Mouse (Mus musculus): ENCODE results near the gene Dapl1. TPM values are rescaled to one million over a fixed set of nuclear protein-coding genes. Genes with fewer than 3 reads are reported as not detected.
A peak's percentile ranks its signal among the peaks of the same experiment; 100 is the strongest.

The Dapl1 gene
- total RNA-seq, 2 experiments from 2014 or later = not detected

- no peak for DNase-seq
Measured at GRCm38 (mm10) chr2:59471051-59471948, 13.2 kb upstream of the Dapl1 start.

DNA sequence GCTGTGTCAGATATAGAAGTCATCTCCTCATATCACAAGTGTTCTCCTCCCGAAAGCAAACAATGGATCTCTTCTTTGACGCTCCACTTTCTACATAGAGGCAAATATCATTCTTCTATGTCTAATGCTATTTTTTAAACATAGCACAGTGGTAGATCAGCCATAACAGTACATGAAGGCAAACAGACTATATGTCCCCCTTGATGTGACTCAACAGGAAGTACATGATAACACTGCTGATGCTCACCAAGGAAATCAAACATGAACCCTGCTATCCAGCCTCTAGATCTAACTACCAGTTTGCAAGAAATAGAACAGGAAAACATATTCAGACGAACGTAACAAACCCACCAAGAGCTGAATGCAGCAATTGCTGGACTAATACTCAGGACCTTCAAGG is 10.1 kb upstream of the Dapl1 start:
- no peak for DNase-seq

- DNase-seq = no peak
Measured at GRCm38 (mm10) chr2:59485080-59485479, 627 bp downstream of the Dapl1 start.

DNA sequence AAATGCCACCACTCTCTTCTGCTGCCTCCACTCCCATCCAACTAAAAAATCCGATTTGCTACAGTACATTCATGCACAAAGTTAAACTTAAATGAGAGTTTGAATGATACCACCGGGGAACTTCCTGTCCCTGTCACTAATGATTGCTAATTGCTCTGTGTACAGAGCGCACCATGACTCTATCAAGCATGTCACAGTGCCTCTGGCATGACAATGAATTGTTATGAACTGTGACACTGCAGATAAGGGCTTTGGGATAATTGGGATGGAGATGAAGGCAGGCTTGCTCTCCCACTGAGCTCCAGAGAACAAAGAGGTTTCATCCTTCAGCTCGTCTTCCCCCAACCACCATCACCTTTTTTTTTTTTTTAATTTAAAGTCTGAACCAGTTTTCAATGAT is 1.2 kb downstream of the Dapl1 start:
- DNase-seq = no peak

DNA sequence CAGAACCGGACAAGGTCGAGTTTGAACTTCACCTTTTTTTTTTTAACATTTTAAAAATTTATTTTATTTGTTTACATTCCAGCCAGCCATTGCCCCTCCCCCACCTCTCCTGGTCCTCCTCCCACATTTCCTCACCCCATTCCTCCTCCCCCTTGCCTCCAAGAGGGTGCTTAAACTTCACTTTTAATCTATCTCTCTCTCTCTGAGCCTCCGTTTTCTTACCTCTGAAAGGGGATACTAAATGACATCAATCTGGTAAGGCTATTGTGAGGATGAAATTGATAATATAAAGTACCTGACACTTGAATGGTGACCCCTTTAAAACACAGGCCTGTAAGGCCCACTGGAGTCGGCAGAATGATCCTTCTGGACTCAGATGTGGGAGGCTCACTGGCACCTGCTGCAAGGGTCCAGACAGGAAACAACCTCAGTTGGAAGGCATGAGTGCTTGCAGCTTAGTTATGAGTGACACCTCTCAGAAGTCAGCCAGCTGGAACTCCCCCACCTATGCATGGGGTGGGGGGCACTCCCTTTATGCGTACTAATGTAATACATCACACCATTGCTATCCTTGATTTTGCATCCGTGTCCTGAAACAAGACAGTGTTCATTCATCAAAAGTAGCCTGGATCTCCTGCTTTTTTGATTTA is 1.9 kb downstream of the Dapl1 start:
- no peak for DNase-seq

DNA sequence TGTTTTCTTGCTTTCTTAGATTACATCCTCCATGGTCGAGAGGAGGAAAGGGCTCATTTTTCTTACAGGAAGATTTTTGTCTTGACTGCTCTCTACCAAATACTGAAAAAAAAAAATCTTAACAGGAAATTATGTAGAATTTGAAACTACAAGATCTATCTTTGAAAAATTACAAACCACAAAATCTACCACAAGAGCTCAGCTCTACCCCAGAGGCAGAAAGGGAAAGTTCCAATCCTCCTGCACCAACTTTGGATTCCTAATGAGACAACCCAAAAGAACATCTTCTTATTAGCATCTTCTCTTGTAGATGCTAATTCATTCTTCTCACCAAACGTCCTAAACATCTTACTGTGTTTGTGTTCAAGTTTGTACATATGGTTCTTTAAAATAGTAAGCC is 3.8 kb downstream of the Dapl1 start:
- DNase-seq = no peak

DNA sequence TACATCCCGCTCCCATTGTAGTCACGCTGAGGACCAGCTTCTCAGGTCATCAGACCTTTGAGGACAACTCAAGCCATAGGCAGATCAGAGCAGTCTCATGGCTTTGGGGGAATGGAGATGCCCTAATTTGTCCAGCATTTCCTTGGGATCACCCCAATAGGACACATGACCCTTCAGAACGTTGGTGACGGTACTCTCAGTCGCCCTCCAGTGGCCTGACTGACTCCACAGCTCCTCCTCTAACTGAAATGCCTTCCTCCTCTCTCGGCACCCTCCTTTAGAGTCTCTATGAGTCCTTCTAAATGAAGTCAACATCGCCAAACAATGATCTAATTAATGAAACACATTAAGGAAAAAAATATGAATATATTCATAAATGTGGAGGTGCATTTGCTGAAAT is 5.9 kb downstream of the Dapl1 start:
- DNase-seq = no peak

DNA sequence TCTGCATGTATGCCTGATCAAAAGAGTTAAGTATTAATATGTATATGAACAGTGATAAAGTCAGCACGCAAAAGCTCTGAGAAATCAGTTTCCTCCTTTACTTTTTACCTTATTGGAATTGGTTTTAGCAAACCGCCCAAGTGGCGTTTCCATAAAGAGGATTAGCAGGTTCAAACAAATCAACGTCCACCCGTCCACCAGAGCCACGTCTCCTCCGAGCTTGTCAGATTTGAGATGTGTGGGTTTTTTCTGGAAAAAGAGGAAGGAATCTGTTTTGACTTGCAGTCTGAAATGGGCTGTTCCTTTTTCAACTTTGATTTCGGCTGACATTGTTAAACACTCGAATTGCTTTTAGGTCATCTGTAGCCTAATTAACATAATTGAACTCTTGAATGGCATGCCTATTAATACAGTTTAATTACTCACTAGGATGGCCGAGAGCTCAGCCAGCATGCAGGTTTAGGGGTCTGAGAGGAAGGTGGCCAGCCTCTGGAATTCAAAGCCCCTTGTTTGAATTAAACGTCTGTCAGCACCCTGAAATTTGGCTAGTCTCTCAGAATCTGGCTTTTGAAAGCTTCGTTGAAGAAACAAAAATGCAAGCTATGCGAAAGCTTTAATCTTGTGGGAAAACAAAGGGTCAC is 9.1 kb downstream of the Dapl1 start:
- DNase-seq = no peak

DNA sequence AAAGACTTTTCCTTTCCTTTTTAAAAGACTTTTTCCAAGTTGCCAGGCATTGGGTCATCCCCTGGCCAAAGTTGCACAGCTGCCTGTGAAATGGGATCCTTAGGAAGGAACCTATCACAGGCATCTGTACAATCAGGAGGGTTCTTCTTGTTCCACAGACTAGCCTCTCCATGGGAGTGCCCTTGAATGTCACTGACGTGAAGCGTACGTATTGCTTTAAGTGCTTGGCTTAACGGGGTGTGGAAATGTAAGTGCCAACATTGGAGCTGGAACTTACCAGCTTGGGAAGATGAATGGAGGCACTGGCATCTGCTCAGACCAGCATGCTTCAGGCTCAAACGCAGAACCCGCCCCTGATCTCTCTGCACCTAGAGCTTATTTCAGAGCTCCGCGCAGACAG is 14.7 kb downstream of the Dapl1 start:
- DNase-seq = no peak

- no peak for DNase-seq
Measured at GRCm38 (mm10) chr2:59499717-59500116, 15.3 kb downstream of the Dapl1 start.

- no peak for DNase-seq
Measured at GRCm38 (mm10) chr2:59509061-59509460, 24.6 kb downstream of the Dapl1 start.

GRCm38 (mm10) chr2:59510416-59510815 is 26.0 kb downstream of the Dapl1 start:
- DNase-seq = no peak

DNA sequence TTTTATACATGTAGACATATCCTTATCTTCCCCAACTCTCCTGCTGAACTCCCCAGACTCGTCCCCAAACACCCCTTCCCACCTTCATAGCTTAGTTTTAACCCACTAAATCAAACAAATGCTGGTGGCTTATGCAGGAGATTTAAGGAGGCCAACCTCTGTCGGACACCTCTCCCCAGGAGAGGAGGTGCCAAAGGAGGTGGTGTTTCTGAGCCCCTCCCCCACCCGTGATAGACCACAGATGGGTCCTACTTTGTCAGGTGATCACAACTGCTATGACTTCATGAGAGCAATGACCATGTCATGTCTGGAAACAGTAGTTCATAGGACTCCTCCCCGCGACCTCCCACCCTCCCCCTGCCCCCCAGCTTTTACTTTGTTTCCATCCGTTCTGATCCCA is 26.4 kb downstream of the Dapl1 start:
- DNase-seq = no peak

DNA sequence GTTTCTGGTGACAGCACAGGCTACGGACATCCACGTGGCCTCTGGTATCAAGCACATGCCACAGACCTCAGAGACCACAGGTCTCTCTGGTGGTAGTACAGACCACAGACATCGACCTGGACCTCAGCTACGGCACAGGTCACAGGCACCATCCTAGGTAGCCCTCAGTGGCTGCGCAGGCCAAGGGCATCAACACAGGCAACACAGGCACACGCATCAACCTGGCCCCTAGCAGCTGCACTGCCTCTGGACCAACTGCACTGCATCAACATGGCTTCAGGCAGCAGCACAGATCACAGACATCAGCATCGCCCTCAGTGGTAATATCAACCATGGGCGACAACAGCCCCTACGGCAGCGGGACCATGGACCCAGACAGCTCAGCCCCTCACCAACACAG is 36.2 kb downstream of the Dapl1 start:
- DNase-seq = no peak

GRCm38 (mm10) chr2:59522079-59522684 is 37.7 kb downstream of the Dapl1 start:
- DNase-seq = peak; percentile 25

- no peak for DNase-seq
Measured at GRCm38 (mm10) chr2:59523526-59523925, 39.1 kb downstream of the Dapl1 start.

DNA sequence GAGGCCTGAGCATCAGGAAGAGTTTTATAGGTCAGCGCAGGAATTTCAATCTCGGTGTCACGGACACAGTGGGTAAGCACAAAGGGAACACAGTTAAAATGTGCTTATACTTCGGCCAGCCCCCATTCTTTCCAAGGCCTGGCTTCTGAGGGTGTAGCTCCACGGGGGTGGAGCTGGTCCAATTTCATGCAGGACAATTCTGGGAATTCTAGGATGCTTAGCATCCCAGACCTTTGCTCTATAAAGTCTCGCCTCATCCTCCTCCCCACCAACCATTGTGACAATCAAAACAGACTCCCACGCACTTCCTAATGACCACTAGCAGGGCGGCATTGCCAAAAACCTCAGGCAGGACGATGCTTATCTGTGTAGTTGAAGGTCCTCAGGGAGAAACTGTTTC is 42.4 kb downstream of the Dapl1 start:
- DNase-seq = peak; percentile 38

GRCm38 (mm10) chr2:59529574-59530080 is 45.2 kb downstream of the Dapl1 start:
- no peak for DNase-seq

- no peak for DNase-seq
Measured at GRCm38 (mm10) chr2:59530811-59531210, 46.4 kb downstream of the Dapl1 start.

- no peak for DNase-seq
Measured at GRCm38 (mm10) chr2:59532999-59533398, 48.5 kb downstream of the Dapl1 start.

GRCm38 (mm10) chr2:59533504-59533903 is 49.1 kb downstream of the Dapl1 start:
- no peak for DNase-seq

DNA sequence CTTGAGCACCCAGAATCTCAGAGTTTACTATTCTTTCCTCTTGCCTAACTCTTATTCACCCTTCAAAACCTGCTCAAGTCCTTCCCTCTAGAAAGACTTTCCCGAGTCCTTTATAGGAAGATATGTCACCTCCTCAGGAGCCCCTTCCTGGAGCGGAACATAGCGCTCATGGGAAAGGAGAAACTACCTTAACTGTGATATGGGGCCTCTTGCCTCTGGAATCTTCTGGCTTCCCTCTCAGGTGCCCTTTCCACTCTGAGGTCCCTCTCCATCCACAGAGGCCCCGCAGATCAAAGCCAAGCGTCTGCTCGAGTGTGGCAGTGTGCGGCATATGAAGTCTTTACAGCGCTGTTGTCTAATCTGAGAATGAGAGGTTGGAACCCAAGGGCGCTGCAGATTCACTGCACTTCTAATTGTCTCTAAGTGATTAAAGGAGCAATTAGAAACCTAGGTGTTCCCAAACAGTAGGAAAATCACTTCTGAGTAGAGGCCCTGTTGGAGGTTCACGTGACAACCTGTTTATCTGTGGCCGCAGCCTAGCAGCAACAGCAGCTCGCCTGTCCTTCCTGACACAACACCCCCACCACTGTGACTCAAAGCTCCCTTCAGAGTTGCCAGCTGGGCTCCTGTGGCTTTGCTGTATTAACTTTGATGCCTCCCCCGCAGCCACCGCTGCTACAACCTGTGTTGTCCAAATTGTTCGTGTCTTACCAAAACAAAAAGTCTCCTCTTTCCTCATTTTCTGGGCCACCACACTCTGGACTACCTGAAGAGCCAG is 49.7 kb downstream of the Dapl1 start:
- DNase-seq = no peak
